Mouse (Mus musculus): ENCODE measurements at regions not wholly inside any gene's neighbourhood (a gene's known extent, or its start where the extent isn't known, plus 50 kb on each side); places are given as distances from the start of the nearest gene placed in this dataset.

GRCm38 (mm10) chr5:101295941-101296340 is 368.9 kb downstream of the Nkx6-1 start:
- DNase-seq (ENCODE audit: low spot score in 2 of 2), result no peak

- no peak for DNase-seq (ENCODE audit: low spot score in 2 of 2)
These were observed 370.8 kb downstream of the Nkx6-1 start for GRCm38 (mm10) chr5:101294031-101294430.

- DNase-seq (ENCODE audit: low spot score in 2 of 2), result peak; percentile 9 to 11
These were observed 376.4 kb downstream of the Nkx6-1 start for GRCm38 (mm10) chr5:101288358-101288757.

- no peak for DNase-seq (ENCODE audit: low spot score in 2 of 2)
These were observed 378.9 kb downstream of the Nkx6-1 start for GRCm38 (mm10) chr5:101285941-101286340.

- DNase-seq (ENCODE audit: low spot score in 2 of 2), result no peak
These were observed 405.0 kb downstream of the Gpat3 start for GRCm38 (mm10) chr5:101250474-101250873.

GRCm38 (mm10) chr5:101242651-101243050 is 397.1 kb downstream of the Gpat3 start:
- DNase-seq (ENCODE audit: low spot score in 2 of 2), result no peak

GRCm38 (mm10) chr5:101239298-101240118 is 394.0 kb downstream of the Gpat3 start:
- DNase-seq (ENCODE audit: low spot score in 2 of 2), result no peak

- DNase-seq (ENCODE audit: low spot score in 2 of 2), result no peak
These were observed 390.7 kb downstream of the Gpat3 start for GRCm38 (mm10) chr5:101236163-101236693.

GRCm38 (mm10) chr5:101222390-101222789 is 376.9 kb downstream of the Gpat3 start:
- no peak for DNase-seq (ENCODE audit: low spot score in 2 of 2)

GRCm38 (mm10) chr5:101218082-101218481 is 372.6 kb downstream of the Gpat3 start:
- DNase-seq (ENCODE audit: low spot score in 2 of 2), result no peak

- DNase-seq (ENCODE audit: low spot score in 2 of 2), result peak in 1 of 2 experiments; percentile 2
These were observed 371.5 kb downstream of the Gpat3 start for GRCm38 (mm10) chr5:101216837-101217571.

- no peak for DNase-seq (ENCODE audit: low spot score in 2 of 2)
These were observed 366.5 kb downstream of the Gpat3 start for GRCm38 (mm10) chr5:101211974-101212373.

GRCm38 (mm10) chr5:101208150-101208549 is 362.6 kb downstream of the Gpat3 start:
- no peak for DNase-seq (ENCODE audit: low spot score in 2 of 2)

- DNase-seq (ENCODE audit: low spot score in 2 of 2), result no peak
These were observed 350.0 kb downstream of the Gpat3 start for GRCm38 (mm10) chr5:101195501-101195900.

- DNase-seq (ENCODE audit: low spot score in 2 of 2), result no peak
These were observed 345.5 kb downstream of the Gpat3 start for GRCm38 (mm10) chr5:101190976-101191375.

GRCm38 (mm10) chr5:101173183-101173582 is 327.7 kb downstream of the Gpat3 start:
- DNase-seq (ENCODE audit: low spot score in 2 of 2), result no peak

GRCm38 (mm10) chr5:101172782-101173181 is 327.3 kb downstream of the Gpat3 start:
- DNase-seq (ENCODE audit: low spot score in 2 of 2), result no peak

- DNase-seq (ENCODE audit: low spot score in 2 of 2), result no peak
These were observed 323.6 kb downstream of the Gpat3 start for GRCm38 (mm10) chr5:101169074-101169473.

- DNase-seq (ENCODE audit: low spot score in 2 of 2), result no peak
These were observed 318.2 kb downstream of the Gpat3 start for GRCm38 (mm10) chr5:101163624-101164213.

- DNase-seq (ENCODE audit: low spot score in 2 of 2), result no peak
These were observed 317.6 kb downstream of the Gpat3 start for GRCm38 (mm10) chr5:101163112-101163511.

- no peak for DNase-seq (ENCODE audit: low spot score in 2 of 2)
These were observed 311.9 kb downstream of the Gpat3 start for GRCm38 (mm10) chr5:101157416-101157815.

GRCm38 (mm10) chr5:101146345-101146744 is 300.8 kb downstream of the Gpat3 start:
- DNase-seq (ENCODE audit: low spot score in 2 of 2), result no peak

Measured in urinary bladder, postnatal 36 days (tissue).